Mouse (Mus musculus) forelimb bud, embryonic 11.5 days (tissue): ENCODE results near the gene Scnm1.
"Not testable (repeated sequence)": the region's sequence is repeated elsewhere in the genome, so short reads cannot be mapped to it uniquely, and the experiment has no call there.

Experiments
- DNase-seq: peaks from one replicate; pipeline ENCODE4 v3.0.0-alpha.2; 2012; ENCODE audit warnings: low read depth, low spot score

Scnm1 gene

GRCm38 (mm10) chr3:95147924-95148323 lies 14.1 kb upstream of the Scnm1 start:
- DNase-seq = no peak

DNA sequence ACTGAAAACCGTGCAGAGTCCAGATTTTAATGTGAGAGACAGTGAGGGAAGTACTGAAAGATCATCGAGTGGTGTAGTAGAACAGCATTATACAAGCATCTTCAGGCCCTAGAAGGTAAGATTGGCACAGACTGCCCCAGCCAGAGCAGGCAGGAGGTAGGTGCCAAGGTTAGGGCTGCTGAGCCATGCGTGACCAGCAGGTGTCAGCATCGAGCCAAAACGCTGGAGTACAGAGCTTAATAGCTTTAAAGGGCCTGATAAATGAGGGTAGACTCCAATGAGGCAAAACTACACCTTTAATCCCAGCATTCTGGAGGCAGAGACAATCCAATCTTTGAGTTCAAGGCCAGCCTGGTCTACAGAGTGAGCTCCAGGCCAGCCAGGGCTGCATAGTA lies 8.8 kb upstream of the Scnm1 start:
- peak; percentile 77 for DNase-seq

DNA sequence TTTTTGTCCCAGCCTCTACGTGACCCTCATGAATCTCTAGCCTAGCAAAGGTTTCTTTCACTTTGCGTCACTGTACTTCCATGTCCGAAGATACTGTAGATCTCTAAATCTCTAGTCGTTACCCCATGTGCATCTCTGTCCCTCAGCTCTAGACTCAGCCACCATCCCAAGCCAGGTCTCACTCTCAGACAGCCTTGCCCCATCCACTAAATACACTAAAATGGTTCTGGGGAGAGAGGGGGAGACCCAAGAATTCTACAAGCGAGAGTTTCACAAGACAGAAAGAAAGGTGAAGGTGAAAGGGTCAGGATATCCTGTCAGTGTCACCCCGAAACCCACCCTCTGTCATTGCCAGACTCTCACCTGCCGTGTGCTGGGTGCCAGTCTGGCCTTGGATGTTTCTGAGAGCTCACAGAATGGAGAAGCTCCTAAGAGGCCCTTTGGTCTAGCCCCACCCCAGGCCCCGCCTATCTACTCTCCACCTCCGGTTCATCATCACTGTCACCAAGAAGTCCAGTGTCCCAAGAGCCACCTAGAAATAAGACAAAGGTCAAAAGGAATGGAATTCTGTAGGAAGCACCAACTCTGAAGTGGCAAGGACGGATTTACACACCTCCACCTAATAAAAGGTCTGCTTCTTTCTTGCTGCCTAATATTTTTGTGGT lies 8.3 kb upstream of the Scnm1 start, which contains the start of gene Tnfaip8l2:
TSS of gene Tnfaip8l2 (minus strand) at position 409 of the 665 bp plus-strand sequence.
- no peak for DNase-seq

GRCm38 (mm10) chr3:95141474-95141873 lies 7.7 kb upstream of the Scnm1 start:
- DNase-seq = no peak

DNA sequence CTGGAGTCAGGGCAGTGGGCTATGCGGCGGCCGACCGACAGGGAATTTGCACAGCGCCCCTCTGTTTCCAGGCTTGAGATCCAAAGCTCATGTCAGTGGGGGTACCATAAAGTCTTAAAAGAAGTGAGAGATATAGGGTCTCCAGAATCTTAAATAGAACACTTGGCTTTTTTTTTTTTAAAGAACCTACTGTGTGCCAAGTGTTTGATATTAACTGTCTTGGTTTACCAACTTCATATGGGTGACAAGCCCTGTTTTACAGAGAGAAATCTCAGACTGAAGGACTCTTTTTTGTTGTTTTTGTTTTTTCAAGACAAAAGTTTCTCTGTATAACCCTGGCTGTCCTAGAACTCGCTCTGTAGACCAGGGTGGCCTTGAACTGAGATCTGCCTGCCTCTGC lies 7.0 kb upstream of the Scnm1 start:
- no peak for DNase-seq

GRCm38 (mm10) chr3:95140289-95140595 lies 6.4 kb upstream of the Scnm1 start:
- no peak for DNase-seq

GRCm38 (mm10) chr3:95139586-95140288 lies 5.9 kb upstream of the Scnm1 start:
- DNase-seq = no peak

- no peak for DNase-seq
Measured at GRCm38 (mm10) chr3:95136336-95136735, 2.5 kb upstream of the Scnm1 start.

- no peak for DNase-seq
Measured at GRCm38 (mm10) chr3:95135433-95136052, 1.7 kb upstream of the Scnm1 start.

GRCm38 (mm10) chr3:95135023-95135422 lies 1.2 kb upstream of the Scnm1 start:
- DNase-seq = no peak

DNA sequence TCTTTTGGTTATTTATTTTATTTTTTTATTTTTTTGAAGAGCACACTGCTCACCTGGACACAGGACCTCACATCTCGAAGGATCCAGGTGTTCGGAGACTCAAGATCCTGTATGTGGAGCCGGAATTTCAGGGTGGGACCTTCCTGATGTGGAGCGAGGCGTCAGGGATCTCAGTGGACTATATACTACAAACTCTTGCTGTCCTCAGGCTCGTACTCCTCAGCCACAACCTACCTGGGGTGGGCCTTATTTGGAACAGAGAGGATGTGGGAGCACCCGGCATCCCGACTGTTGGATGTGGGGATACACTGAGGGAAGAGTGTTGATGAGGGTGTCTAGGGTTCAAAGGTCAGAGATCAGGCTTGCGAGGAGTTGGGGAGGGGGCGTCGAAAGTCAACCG lies 322 bp upstream of the Scnm1 start:
- DNase-seq = not testable (repeated sequence)

DNA sequence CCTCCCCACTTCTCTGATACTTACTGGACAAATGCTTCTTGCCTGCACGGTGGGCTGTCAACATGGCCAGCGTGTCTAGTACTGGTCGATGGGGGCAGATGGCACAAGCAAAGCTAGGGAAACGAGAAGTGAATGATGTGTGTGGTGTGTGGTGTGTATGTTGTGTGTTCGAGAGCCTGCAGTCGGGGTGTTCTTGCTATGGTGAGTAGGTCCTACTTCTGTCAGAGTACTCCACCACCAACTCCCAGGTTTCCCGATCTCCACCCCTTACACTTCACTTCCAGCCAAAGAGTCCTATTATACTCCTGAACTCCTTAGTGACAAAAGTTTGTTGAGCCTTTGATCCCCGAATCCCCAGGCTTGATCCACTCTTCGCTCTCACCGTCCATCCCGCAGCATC lies 635 bp downstream of the Scnm1 start:
- no peak for DNase-seq

GRCm38 (mm10) chr3:95132389-95132788 lies 1.4 kb downstream of the Scnm1 start:
- DNase-seq = not testable (repeated sequence)

- DNase-seq = no peak
Measured at GRCm38 (mm10) chr3:95130081-95130480, 3.7 kb downstream of the Scnm1 start.

GRCm38 (mm10) chr3:95129226-95129651 lies 4.6 kb downstream of the Scnm1 start:
- DNase-seq = no peak

- no peak for DNase-seq
Measured at GRCm38 (mm10) chr3:95124972-95125371, 8.8 kb downstream of the Scnm1 start.

DNA sequence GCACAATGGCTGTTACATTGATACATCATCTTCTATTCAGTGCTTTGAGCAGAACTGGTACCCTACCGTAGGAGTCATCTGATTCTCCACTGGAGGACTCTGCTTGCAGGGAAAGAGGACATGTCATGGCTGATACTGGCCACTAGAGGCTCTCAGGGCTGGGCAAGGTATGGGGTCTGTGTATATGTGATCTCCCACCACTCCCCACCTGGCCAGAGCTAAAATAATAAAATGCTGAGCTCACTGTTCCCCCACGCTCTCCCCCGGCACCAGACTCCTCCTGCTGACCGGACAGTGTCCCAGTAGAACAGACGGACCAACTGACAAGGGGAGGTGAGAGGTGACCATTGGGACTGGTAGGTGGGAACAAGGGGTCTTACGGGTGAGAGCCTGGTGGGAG lies 9.6 kb downstream of the Scnm1 start, which contains the start of gene Tmod4:
TSS of gene Tmod4 (plus strand) at position 231 of the 400 bp plus-strand sequence.
- DNase-seq = peak; percentile 34

GRCm38 (mm10) chr3:95121580-95121979 lies 12.2 kb downstream of the Scnm1 start:
- DNase-seq = no peak

DNA sequence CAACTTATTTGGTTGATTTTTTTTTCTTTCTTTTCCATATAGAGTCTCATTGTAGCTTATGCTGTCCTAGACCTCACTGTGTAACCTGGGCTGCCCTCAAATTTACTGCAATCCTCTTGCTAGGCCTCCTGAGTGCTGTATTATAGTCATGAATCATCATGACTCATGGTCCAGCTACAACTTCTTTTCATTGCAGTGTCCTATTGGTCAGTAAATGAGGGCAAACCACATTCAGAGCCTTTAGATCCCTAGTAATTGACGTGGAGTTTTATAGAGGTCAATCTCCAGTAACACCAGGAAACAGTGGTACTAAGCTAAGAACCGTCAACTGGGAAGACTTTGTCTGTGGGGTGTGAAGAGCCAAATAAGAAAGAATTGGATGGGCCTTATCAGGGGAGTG lies 16.1 kb downstream of the Scnm1 start:
- DNase-seq = no peak

GRCm38 (mm10) chr3:95112760-95113159 lies 21.1 kb downstream of the Scnm1 start:
- no peak for DNase-seq

DNA sequence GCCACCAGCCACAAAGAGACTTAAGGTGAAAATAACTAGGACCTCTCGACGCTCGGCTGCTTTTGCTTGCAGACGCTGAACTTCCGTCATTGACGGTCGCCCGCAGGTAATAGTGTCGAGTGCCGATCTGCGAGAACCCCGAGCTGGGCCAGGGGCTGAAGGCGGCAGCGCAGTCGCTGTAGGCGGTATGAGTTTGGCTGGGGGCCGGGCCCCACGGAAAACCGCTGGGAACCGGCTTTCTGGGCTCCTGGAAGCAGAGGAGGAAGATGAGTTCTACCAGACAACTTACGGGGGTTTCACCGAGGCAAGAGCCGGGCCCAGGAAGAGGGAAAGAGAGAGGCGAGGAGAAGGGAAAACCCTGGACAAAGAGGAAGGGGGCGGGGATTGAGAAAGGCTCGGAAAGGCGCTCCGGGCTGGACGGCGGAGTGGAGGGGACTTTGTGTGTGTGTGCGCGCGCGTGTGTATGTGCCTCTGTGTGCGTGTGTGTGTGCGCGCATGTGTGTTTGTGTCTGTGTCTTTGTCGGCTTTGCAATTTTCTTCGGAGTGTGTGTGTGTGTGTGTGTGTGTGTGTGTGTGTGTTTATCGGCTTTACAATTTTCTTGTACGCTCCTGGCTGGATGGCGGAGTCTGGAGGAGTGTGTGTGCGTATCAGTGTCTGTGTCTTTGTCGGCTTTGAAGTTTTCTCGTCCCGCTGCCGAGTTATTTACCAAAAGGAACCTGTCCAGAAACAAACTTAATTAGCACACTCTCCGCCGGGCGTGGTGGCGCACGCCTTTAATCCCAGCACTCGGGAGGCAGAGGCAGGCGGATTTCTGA lies 22.7 kb downstream of the Scnm1 start, which contains the start of gene Vps72:
TSS of gene Vps72 (plus strand) at position 112 of the 816 bp plus-strand sequence.
- DNase-seq = peak; percentile 93

GRCm38 (mm10) chr3:95107898-95108297 lies 25.9 kb downstream of the Scnm1 start:
- DNase-seq = no peak
